Mouse (Mus musculus) bone marrow macrophage, adult 2 months (primary cell): ENCODE results near the gene Erg28. TPM values are rescaled to one million over a fixed set of nuclear protein-coding genes. Genes with fewer than 3 reads are reported as not detected.

ENCODE experiments used
- H3K27ac ChIP-seq: 2 replicates; pipeline ENCODE4 v1.5.1; 2012; ENCODE audit warnings: low read depth, low read length; ENCODE audit not compliant: insufficient read depth
- H3K4me1 ChIP-seq: 2 replicates; pipeline ENCODE4 v1.6.1; 2012; ENCODE audit warnings: low read length; ENCODE audit not compliant: control insufficient read depth, insufficient read depth
- H3K4me3 ChIP-seq: 2 replicates; pipeline ENCODE4 v1.5.1; 2012; ENCODE audit warnings: mild to moderate bottlenecking, low read length, moderate library complexity; ENCODE audit not compliant: insufficient read depth
- CTCF ChIP-seq: IDR thresholded peaks from 2 replicates; pipeline ENCODE4 v1.5.1; 2012; ENCODE audit warnings: low read depth, mild to moderate bottlenecking, low read length, moderate library complexity
- POLR2A ChIP-seq: IDR thresholded peaks from 2 replicates; pipeline ENCODE4 v1.6.1; 2012; ENCODE audit warnings: mild to moderate bottlenecking, low read depth, low read length, borderline replicate concordance
- polyA plus RNA-seq: library from polyadenylated mRNA; stranded (reverse); fragments of >200 nt; gene quantifications from 2 replicates; pipeline ENCODE4 v1.2.4, GENCODE M21; 2012; ENCODE audit not compliant: missing spikeins, insufficient read depth, insufficient read length

Erg28 gene
- polyA plus RNA-seq, 1 experiment, result 53.4 TPM

GRCm38 (mm10) chr12:85853836-85854235 is 29.5 kb upstream of the Erg28 start:
- TF ChIP-seq CTCF (no peak), POLR2A (no peak)
- no peak overlapping the region for H3K27ac ChIP-seq
- no peaks in the 10 kb centered on the region for H3K4me1 ChIP-seq
- no peak overlapping the region for H3K4me3 ChIP-seq

- Histone ChIP-seq H3K4me3 (no peak overlapping the region), H3K27ac (no peak overlapping the region), H3K4me1 (no peaks in the 10 kb centered on the region)
- TF ChIP-seq POLR2A (no peak), CTCF (no peak)
These were observed 26.3 kb upstream of the Erg28 start for GRCm38 (mm10) chr12:85850661-85851060.

- no peak for TF ChIP-seq POLR2A
- no peak for TF ChIP-seq CTCF
- H3K4me1 ChIP-seq, result no peaks in the 10 kb centered on the region
- no peak overlapping the region for H3K4me3 ChIP-seq
- no peak overlapping the region for H3K27ac ChIP-seq
These were observed 24.0 kb upstream of the Erg28 start for GRCm38 (mm10) chr12:85848164-85848958.

DNA sequence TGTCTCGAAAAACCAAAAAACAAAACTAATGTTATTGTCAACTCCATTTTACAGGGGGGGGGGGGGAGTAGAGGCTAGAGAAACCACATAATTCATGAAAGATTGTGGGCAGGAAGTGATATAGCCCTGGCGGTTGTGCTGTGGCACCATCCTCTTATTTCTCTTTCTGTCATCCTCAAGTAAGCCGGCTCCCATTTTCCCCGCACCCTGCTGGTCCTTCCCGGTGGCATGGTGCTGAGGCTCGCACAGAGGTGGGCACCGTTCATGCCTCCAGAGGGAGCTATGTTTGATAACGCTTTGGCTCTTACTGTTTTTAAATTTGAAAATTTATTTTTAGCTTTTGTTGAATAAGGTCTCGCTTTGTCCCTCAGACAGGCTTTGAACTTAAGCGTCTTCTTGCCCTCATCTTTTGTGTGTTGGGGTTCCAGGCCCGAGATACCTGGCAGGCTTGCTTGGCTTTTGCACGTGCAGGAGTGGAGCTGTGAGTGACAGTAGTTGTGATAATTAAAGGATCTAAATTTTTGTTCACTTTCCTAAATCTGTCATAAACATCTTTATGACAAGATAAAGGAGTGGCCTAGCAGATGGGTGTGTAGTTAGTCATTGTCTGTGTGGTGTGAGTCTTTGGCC is 15.1 kb upstream of the Erg28 start:
- H3K27ac ChIP-seq, result no peak overlapping the region
- H3K4me3 ChIP-seq, result no peak overlapping the region
- no peaks in the 10 kb centered on the region for H3K4me1 ChIP-seq
- TF ChIP-seq POLR2A, result no peak
- TF ChIP-seq CTCF, result no peak

DNA sequence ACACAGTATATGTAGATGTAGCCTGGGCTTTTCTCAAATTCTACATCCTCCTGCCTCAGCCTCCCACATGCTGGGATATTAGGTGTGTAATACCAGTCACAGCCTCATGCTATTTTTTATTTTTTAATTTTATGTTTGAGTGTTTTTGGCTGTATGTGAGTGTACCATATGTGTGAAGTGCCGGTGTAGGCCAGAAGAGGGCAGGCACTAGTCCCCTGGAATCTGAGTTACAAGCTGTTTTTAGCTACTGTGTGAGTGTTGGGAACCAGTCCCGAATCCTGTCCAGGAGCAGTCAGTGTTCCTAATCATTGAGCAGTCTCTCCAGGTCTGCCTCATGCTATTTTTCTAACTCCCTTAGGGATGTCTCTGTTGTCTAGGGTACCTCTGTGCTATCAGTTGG is 13.4 kb upstream of the Erg28 start:
- no peaks in the 10 kb centered on the region for H3K4me1 ChIP-seq
- TF ChIP-seq CTCF (no peak), POLR2A (no peak)
- H3K4me3 ChIP-seq, result no peak overlapping the region
- no peak overlapping the region for H3K27ac ChIP-seq

DNA sequence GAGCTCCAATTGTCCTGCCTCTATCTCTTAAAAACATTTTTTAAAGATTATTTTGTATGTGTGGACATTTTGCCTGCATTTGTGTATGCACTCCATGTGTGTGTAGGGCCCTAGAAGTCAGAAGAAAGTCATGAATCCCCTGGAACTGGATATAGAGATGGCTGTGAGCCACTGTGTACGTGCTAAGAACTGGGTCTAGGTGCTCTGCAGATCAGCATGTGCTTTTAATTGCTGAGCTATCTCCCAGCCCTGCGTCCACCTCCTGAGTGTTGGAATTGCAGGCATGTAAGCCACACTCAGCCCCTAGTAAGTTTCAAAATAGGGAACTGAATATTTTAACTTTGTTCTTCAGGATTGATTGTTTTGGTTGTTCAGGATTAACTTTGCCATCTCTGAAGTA is 10.2 kb upstream of the Erg28 start:
- TF ChIP-seq CTCF, result no peak
- TF ChIP-seq POLR2A, result no peak
- Histone ChIP-seq H3K4me3 (no peak overlapping the region), H3K4me1 (no peaks in the 10 kb centered on the region), H3K27ac (no peak overlapping the region)

- Histone ChIP-seq H3K4me3 (no peak overlapping the region), H3K27ac (no peak overlapping the region), H3K4me1 (no peaks in the 10 kb centered on the region; the same call in 1 of the 2 replicates)
- no peak for TF ChIP-seq CTCF
- no peak for TF ChIP-seq POLR2A
These were observed 6.3 kb upstream of the Erg28 start for GRCm38 (mm10) chr12:85830691-85831090.

- Histone ChIP-seq H3K27ac (no peak overlapping the region), H3K4me3 (no peak overlapping the region), H3K4me1 (no peaks in the 10 kb centered on the region; the same call in 1 of the 2 replicates)
- no peak for TF ChIP-seq POLR2A
- TF ChIP-seq CTCF, result no peak
These were observed 5.5 kb upstream of the Erg28 start for GRCm38 (mm10) chr12:85829866-85830265.

GRCm38 (mm10) chr12:85828856-85829255 is 4.5 kb upstream of the Erg28 start:
- no peak for TF ChIP-seq POLR2A
- no peak for TF ChIP-seq CTCF
- Histone ChIP-seq H3K27ac (no peak overlapping the region), H3K4me3 (no peak overlapping the region)

GRCm38 (mm10) chr12:85825822-85826221 is 1.5 kb upstream of the Erg28 start:
- Histone ChIP-seq H3K4me3 (no peak overlapping the region), H3K4me1 (peaks cover 5% of the 10 kb centered on the region), H3K27ac (no peak overlapping the region)
- TF ChIP-seq POLR2A (no peak), CTCF (no peak)

More at GRCm38 (mm10) chr12:85828856-85829255, 4.5 kb upstream of the Erg28 start:
- no peaks in the 10 kb centered on the region; the same call in 1 of the 2 replicates for H3K4me1 ChIP-seq
